Mouse (Mus musculus): ENCODE measurements at regions not wholly inside any gene's neighbourhood (a gene's known extent, or its start where the extent isn't known, plus 50 kb on each side); places are given as distances from the start of the nearest gene placed in this dataset.

GRCm38 (mm10) chr9:13905086-13905669 is 77.7 kb downstream of the Fam76b start:
- Histone ChIP-seq H3K27ac (ENCODE audit: low read depth, low read length) (no peak overlapping the region), H3K4me1 (replicated peaks; ENCODE audit: control insufficient read depth, insufficient read depth, low read length) (no peaks in the 10 kb centered on the region), H3K9ac (ENCODE audit: low read depth, low read length) (no peak overlapping the region), H3K4me2 (replicated peaks; ENCODE audit: low read depth, low read length) (no peak overlapping the region), H3K27me3 (ENCODE audit: control insufficient read depth, insufficient read depth, low read length) (no peaks in the 10 kb centered on the region), H3K4me3 (ENCODE audit: low read depth, low read length) (no peak overlapping the region), H3K36me3 (ENCODE audit: control insufficient read depth, insufficient read depth, low read length) (no peaks in the 10 kb centered on the region), H3K9me3 (ENCODE audit: control insufficient read depth, low read length) (no peaks in the 10 kb centered on the region)
- DNase-seq (ENCODE audit: low spot score) (no peak), ATAC-seq (ENCODE audit: low FRiP score) (no peak)
- WGBS: 81% methylated on average over 14 of the region's 14 CpGs

- H3K27ac ChIP-seq (ENCODE audit: low read depth, low read length): no peak overlapping the region
- WGBS: 92% methylated on average over 6 of the region's 6 CpGs
- H3K9me3 ChIP-seq (ENCODE audit: control insufficient read depth, low read length): no peaks in the 10 kb centered on the region
- H3K27me3 ChIP-seq (ENCODE audit: control insufficient read depth, insufficient read depth, low read length): no peaks in the 10 kb centered on the region
- ATAC-seq (ENCODE audit: low FRiP score) (no peak), DNase-seq (ENCODE audit: low spot score) (no peak)
- H3K4me1 ChIP-seq (replicated peaks; ENCODE audit: control insufficient read depth, insufficient read depth, low read length): no peaks in the 10 kb centered on the region
- no peak overlapping the region for H3K9ac ChIP-seq (ENCODE audit: low read depth, low read length)
- H3K36me3 ChIP-seq (ENCODE audit: control insufficient read depth, insufficient read depth, low read length): no peaks in the 10 kb centered on the region
- H3K4me3 ChIP-seq (ENCODE audit: low read depth, low read length): no peak overlapping the region
- no peak overlapping the region for H3K4me2 ChIP-seq (replicated peaks; ENCODE audit: low read depth, low read length)
These were observed 79.2 kb downstream of the Fam76b start for GRCm38 (mm10) chr9:13906736-13907135.

- Histone ChIP-seq H3K4me1 (replicated peaks; ENCODE audit: control insufficient read depth, insufficient read depth, low read length) (no peaks in the 10 kb centered on the region), H3K27ac (ENCODE audit: low read depth, low read length) (no peak overlapping the region), H3K4me3 (ENCODE audit: low read depth, low read length) (no peak overlapping the region), H3K9me3 (ENCODE audit: control insufficient read depth, low read length) (no peaks in the 10 kb centered on the region), H3K27me3 (ENCODE audit: control insufficient read depth, insufficient read depth, low read length) (no peaks in the 10 kb centered on the region), H3K9ac (ENCODE audit: low read depth, low read length) (no peak overlapping the region), H3K36me3 (ENCODE audit: control insufficient read depth, insufficient read depth, low read length) (no peaks in the 10 kb centered on the region), H3K4me2 (replicated peaks; ENCODE audit: low read depth, low read length) (no peak overlapping the region)
- DNase-seq (ENCODE audit: low spot score) (no peak), ATAC-seq (ENCODE audit: low FRiP score) (no peak)
- 64% methylated on average over 3 of the region's 3 CpGs for WGBS
These were observed 82.1 kb downstream of the Fam76b start for GRCm38 (mm10) chr9:13909604-13910003.

- H3K36me3 ChIP-seq (ENCODE audit: control insufficient read depth, insufficient read depth, low read length): no peaks in the 10 kb centered on the region
- DNase-seq (ENCODE audit: low spot score) (no peak), ATAC-seq (ENCODE audit: low FRiP score) (no peak)
- no peak overlapping the region for H3K4me2 ChIP-seq (replicated peaks; ENCODE audit: low read depth, low read length)
- no peak overlapping the region for H3K27ac ChIP-seq (ENCODE audit: low read depth, low read length)
- no peaks in the 10 kb centered on the region for H3K27me3 ChIP-seq (ENCODE audit: control insufficient read depth, insufficient read depth, low read length)
- no peak overlapping the region for H3K4me3 ChIP-seq (ENCODE audit: low read depth, low read length)
- no peaks in the 10 kb centered on the region for H3K9me3 ChIP-seq (ENCODE audit: control insufficient read depth, low read length)
- WGBS: 92% methylated on average over 2 of the region's 2 CpGs
- H3K4me1 ChIP-seq (replicated peaks; ENCODE audit: control insufficient read depth, insufficient read depth, low read length): no peaks in the 10 kb centered on the region
- H3K9ac ChIP-seq (ENCODE audit: low read depth, low read length): no peak overlapping the region
These were observed 82.6 kb downstream of the Fam76b start for GRCm38 (mm10) chr9:13910091-13910490.

GRCm38 (mm10) chr9:13913459-13913858 is 85.9 kb downstream of the Fam76b start:
- H3K27me3 ChIP-seq (ENCODE audit: control insufficient read depth, insufficient read depth, low read length): no peaks in the 10 kb centered on the region
- ATAC-seq (ENCODE audit: low FRiP score) (no peak), DNase-seq (ENCODE audit: low spot score) (no peak)
- H3K36me3 ChIP-seq (ENCODE audit: control insufficient read depth, insufficient read depth, low read length): no peaks in the 10 kb centered on the region
- H3K9me3 ChIP-seq (ENCODE audit: control insufficient read depth, low read length): no peaks in the 10 kb centered on the region
- WGBS: 70% methylated on average over 3 of the region's 3 CpGs
- no peaks in the 10 kb centered on the region for H3K4me1 ChIP-seq (replicated peaks; ENCODE audit: control insufficient read depth, insufficient read depth, low read length)
- no peak overlapping the region for H3K27ac ChIP-seq (ENCODE audit: low read depth, low read length)
- no peak overlapping the region for H3K4me3 ChIP-seq (ENCODE audit: low read depth, low read length)
- H3K9ac ChIP-seq (ENCODE audit: low read depth, low read length): no peak overlapping the region
- no peak overlapping the region for H3K4me2 ChIP-seq (replicated peaks; ENCODE audit: low read depth, low read length)

GRCm38 (mm10) chr9:13914131-13914530 is 86.6 kb downstream of the Fam76b start:
- no peak overlapping the region for H3K4me3 ChIP-seq (ENCODE audit: low read depth, low read length)
- no peak overlapping the region for H3K4me2 ChIP-seq (replicated peaks; ENCODE audit: low read depth, low read length)
- no peak overlapping the region for H3K27ac ChIP-seq (ENCODE audit: low read depth, low read length)
- no peaks in the 10 kb centered on the region for H3K9me3 ChIP-seq (ENCODE audit: control insufficient read depth, low read length)
- ATAC-seq (ENCODE audit: low FRiP score): no peak
- H3K4me1 ChIP-seq (replicated peaks; ENCODE audit: control insufficient read depth, insufficient read depth, low read length): no peaks in the 10 kb centered on the region
- H3K36me3 ChIP-seq (ENCODE audit: control insufficient read depth, insufficient read depth, low read length): no peaks in the 10 kb centered on the region
- no peaks in the 10 kb centered on the region for H3K27me3 ChIP-seq (ENCODE audit: control insufficient read depth, insufficient read depth, low read length)
- WGBS: 88% methylated on average over 9 of the region's 9 CpGs
- H3K9ac ChIP-seq (ENCODE audit: low read depth, low read length): no peak overlapping the region
- no peak for DNase-seq (ENCODE audit: low spot score)

GRCm38 (mm10) chr9:13914847-13915246 is 87.3 kb downstream of the Fam76b start:
- Histone ChIP-seq H3K27me3 (ENCODE audit: control insufficient read depth, insufficient read depth, low read length) (no peaks in the 10 kb centered on the region), H3K36me3 (ENCODE audit: control insufficient read depth, insufficient read depth, low read length) (no peaks in the 10 kb centered on the region)
- DNase-seq (ENCODE audit: low spot score): no peak

GRCm38 (mm10) chr9:13916837-13917236 is 89.3 kb downstream of the Fam76b start:
- no peak for ATAC-seq (ENCODE audit: low FRiP score)
- no peak overlapping the region for H3K27ac ChIP-seq (ENCODE audit: low read depth, low read length)
- WGBS: 86% methylated on average over 7 of the region's 7 CpGs
- H3K9me3 ChIP-seq (ENCODE audit: control insufficient read depth, low read length): no peaks in the 10 kb centered on the region
- H3K4me3 ChIP-seq (ENCODE audit: low read depth, low read length): no peak overlapping the region
- H3K36me3 ChIP-seq (ENCODE audit: control insufficient read depth, insufficient read depth, low read length): no peaks in the 10 kb centered on the region
- H3K4me2 ChIP-seq (replicated peaks; ENCODE audit: low read depth, low read length): no peak overlapping the region
- no peak for DNase-seq (ENCODE audit: low spot score)
- no peaks in the 10 kb centered on the region for H3K27me3 ChIP-seq (ENCODE audit: control insufficient read depth, insufficient read depth, low read length)
- H3K9ac ChIP-seq (ENCODE audit: low read depth, low read length): no peak overlapping the region
- H3K4me1 ChIP-seq (replicated peaks; ENCODE audit: control insufficient read depth, insufficient read depth, low read length): no peaks in the 10 kb centered on the region

More at GRCm38 (mm10) chr9:13914847-13915246, 87.3 kb downstream of the Fam76b start:
- Histone ChIP-seq H3K4me3 (ENCODE audit: low read depth, low read length) (no peak overlapping the region), H3K9ac (ENCODE audit: low read depth, low read length) (no peak overlapping the region), H3K4me2 (replicated peaks; ENCODE audit: low read depth, low read length) (no peak overlapping the region), H3K4me1 (replicated peaks; ENCODE audit: control insufficient read depth, insufficient read depth, low read length) (no peaks in the 10 kb centered on the region), H3K9me3 (ENCODE audit: control insufficient read depth, low read length) (no peaks in the 10 kb centered on the region), H3K27ac (ENCODE audit: low read depth, low read length) (no peak overlapping the region)
- 77% methylated on average over 3 of the region's 3 CpGs for WGBS
- ATAC-seq (ENCODE audit: low FRiP score): no peak

GRCm38 (mm10) chr9:13918606-13919202 is 91.2 kb downstream of the Fam76b start:
- DNase-seq (ENCODE audit: low spot score): peak; percentile 61

More at GRCm38 (mm10) chr9:13918606-13919202, 91.2 kb downstream of the Fam76b start:
- H3K4me2 ChIP-seq (replicated peaks; ENCODE audit: low read depth, low read length): no peak overlapping the region
- peak; percentile 63; the same call in 1 of the 2 replicates for ATAC-seq (ENCODE audit: low FRiP score)
- WGBS: 45% methylated on average over 7 of the region's 7 CpGs
- H3K9me3 ChIP-seq (ENCODE audit: control insufficient read depth, low read length): no peaks in the 10 kb centered on the region
- H3K27me3 ChIP-seq (ENCODE audit: control insufficient read depth, insufficient read depth, low read length): no peaks in the 10 kb centered on the region
- H3K4me1 ChIP-seq (replicated peaks; ENCODE audit: control insufficient read depth, insufficient read depth, low read length): no peaks in the 10 kb centered on the region
- H3K4me3 ChIP-seq (ENCODE audit: low read depth, low read length): no peak overlapping the region
- H3K9ac ChIP-seq (ENCODE audit: low read depth, low read length): no peak overlapping the region
- H3K36me3 ChIP-seq (ENCODE audit: control insufficient read depth, insufficient read depth, low read length): no peaks in the 10 kb centered on the region
- H3K27ac ChIP-seq (ENCODE audit: low read depth, low read length): no peak overlapping the region
